Mouse (Mus musculus) heart, postnatal 10 days (tissue): Measurements from ENCODE around the gene Dnah10. TPM values are rescaled to one million over a fixed set of nuclear protein-coding genes. Genes with fewer than 3 reads are reported as not detected.

ENCODE experiments used
- DNase-seq, 2 experiments: peaks; one replicate each; pipeline ENCODE4 v3.0.0; 2021
- intact Hi-C: fragments of 180-260 bp; cut with DNase I; formaldehyde crosslinking; loops from one replicate; pipeline ENCODE4 v1.15.1; 2025
- total RNA-seq, 2 experiments: library from RNA; stranded (reverse); gene quantifications; 2 replicates each; pipeline ENCODE4 v1.2.3; 2021

The Dnah10 gene
- total RNA-seq, 2 experiments from 2014 or later: 0.02 TPM; not detected in 1

DNA sequence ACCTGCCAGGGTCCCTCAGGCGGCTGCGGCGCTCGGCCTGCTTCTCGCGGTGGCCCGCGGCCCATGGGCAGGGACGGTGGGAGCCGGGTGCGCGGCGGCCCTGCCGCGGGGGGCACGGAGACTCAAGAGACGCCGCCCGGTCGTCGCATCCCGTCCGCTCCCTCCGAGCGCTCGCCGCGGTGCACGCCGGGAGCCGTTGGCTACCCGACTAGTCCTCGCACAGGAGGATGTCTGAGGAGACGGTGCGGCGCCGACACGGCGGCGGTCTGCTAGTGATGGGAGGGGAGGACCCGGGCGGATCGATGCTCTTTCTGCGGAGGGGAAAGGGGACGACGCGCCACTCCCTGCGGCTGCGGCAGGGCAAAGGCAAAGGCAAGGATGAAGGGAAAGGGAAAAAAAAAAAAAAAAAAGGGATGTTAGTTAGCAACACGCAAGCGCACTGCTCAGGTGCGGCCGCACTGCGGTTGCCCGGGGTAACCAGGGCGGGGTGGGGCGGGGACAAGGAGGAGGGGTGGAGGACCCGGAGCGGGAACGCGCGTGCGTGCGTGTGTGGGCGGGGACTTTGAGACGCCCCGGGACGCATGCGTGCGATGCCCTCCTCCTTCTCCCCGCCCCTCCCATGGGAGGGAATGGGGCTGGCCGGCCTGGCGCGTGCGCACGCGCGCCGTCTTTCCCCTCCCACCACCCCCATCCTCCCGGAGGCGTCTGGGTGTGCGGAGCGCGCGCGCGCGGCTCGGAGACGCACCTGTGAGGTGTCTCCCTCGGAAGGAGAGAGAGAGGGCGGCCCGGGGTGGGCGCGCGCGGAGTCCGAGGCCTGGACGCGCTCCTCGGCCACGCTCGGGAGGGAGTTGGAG, 137.4 kb downstream of the Dnah10 start, which contains the start of the genes Ccdc92 and Zfp664:
Gene Ccdc92 (minus strand): TSS at position 412 of the 854 bp plus-strand sequence.
Gene Zfp664 (plus strand): TSS at position 679 of the 854 bp plus-strand sequence.
- intact Hi-C loops: no loop called here
- DNase-seq: peak; percentile 97

DNA sequence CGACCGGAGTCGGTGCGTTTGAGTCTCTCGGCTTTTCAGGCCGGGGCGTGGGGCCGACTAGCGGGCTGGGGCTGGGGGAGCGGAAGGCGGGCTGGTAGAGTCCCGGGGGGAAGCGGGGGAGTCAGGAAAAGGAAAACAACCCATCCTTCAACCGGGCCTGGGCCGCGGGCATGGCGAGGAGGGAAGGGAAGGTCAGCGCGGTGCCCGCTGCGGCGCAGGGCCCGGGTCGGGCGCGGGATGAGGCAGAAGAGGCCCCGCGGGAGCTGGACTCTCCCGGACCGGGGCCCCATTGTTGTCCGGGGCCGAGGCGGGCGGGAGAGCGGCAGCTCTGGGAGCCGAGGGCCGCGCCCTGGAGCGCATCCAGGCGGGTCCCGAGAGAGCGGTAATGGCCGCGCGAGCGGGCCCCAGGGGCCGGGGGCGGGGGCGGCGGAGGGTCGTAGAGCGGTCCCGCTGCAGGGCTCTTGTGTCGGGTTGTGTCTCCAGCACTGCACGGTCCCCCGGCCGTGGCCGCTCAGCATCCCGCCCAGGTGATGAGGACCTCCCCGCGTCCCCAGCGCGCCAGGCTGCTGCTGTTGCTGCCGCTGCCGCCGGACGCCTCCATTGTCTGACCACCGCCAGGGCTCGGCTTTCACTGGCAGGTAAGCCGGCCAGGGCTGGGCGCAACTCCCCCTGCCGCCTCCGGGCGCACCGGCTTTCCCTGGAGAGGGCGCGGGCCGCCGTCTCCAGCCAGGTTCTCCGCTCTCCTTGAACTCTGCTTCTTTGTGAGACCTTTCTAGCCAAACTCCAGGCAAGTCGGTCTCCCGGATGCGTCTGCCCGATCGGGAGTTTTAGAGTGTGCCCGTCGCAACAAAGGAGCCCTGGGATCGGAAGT, 138.2 kb downstream of the Dnah10 start:
- DNase-seq: peak; percentile 36 to 37
- intact Hi-C loops: no loop called here

DNA sequence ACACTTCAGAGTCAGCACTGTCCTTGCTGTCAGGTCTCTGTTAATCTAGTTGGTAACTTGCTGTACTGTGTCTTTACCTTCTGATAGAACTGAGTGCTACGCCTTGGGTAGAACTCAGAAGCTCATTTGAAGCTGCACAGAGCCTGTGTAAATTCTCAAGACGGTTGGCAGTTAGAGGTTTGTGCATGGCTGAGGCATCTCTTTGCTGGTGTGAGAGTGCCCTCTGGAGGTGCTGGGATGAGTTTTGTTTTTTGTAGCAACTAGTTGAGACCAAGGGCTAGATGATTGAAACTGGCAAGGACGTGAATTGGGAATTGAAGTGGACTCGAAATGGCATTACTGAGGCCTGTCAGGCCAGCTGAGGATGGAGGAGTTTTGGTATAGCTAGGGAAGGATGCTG, 144.1 kb downstream of the Dnah10 start:
- intact Hi-C loops: loop anchor here (2.0 to 5.0 kb wide), 3 partner anchors 92 to 437 kb away; no protein-coding TSS in a partner anchor
- peak; percentile 75 to 83 for DNase-seq

DNA sequence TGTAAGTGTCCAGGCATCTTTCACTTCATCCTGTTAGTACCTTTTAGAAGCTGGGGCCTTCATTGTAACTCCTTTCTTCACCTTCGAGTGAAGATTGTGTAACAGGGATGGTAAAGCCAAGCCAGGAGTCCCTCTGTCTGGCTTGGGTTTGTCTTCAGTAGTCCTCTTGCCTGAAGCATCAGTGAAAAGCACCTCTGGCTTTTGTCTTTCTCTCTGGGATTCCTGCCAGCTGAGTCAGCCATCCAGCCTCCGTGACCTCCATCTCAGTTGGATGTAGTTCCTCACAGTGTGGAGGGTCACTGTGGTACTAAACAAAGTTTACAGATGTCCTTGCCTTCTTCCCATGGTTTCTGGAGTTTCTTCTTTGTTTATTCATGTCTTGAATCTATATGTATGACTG, 147.1 kb downstream of the Dnah10 start:
- intact Hi-C loops: no loop called here
- peak; percentile 61 to 62 for DNase-seq

DNA sequence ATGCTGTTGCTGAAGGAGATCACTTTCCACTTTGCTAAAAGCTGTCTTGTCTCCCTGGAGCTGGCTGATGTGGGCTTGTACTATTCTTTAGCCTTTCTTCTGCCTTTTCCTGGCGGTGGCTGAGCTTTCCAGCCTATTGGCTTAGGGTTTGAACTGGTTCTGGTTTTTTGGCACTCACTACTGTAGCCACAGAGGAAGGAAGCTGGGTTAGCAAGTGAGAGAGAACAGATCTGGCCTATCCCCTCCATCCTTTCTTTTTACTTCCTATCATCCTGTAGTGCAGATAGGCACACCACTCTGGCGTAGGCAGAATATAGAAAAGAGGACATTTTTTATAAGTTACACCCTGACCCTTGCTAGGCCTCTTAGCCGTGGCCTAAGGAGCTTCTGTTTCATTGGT, 148.2 kb downstream of the Dnah10 start:
- DNase-seq: peak in 1 of 2 experiments; percentile 12
- intact Hi-C loops: no loop called here

DNA sequence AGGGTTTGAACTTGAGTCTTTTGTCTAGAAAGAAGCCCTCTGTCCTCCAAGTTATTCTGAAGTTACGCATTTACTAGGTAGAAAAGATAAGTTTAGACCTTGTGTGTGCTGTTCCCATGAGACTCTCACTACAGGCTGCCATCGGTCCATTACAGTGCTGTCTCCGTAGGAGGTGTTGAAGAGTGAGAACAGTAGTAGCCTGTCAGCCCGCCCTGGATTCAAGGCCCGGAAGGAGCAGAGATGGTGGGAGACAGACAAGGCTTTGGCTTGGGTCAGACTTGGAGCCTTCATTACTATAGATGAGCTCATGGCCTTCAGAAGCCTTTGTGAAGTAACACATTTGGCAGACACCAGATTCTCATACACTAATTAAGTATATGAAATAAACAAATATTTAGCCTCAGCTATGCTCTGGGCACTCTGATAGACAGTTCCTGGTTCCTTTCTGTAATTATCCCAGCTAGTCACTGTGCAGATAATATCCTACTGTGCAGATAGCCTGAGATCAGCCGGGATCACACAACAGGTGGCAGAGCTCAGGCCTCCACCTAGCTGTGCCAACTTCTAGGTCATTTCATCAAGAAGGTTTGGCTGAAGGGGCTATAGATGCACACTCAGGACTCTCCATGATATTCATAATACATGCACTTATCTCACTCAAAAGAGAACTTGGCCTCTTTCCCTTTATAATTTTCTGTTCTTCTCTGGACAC, 149.2 kb downstream of the Dnah10 start:
- intact Hi-C loops: no loop called here

DNA sequence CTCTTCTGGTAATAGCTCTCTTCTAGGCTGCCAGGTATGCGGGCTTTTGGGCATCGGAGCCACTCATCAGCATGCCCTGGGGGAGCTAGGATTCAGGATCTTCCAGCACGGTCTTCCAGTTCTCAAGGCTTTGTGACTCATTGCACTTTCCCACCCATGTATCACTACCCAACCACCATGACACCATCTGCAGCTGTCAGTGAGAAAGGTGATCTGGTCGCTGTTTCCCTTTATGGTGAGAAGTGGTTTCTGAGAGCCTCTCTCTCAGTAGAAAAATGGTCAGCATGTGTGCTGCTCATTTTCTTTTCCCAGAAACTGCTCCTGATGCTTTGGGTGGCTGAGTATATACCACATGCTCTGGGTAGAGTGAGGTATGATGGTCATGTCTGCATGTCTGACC, 154.4 kb downstream of the Dnah10 start:
- intact Hi-C loops: no loop called here

More for the DNA sequence above, 149.2 kb downstream of the Dnah10 start:
- no peak for DNase-seq

DNA sequence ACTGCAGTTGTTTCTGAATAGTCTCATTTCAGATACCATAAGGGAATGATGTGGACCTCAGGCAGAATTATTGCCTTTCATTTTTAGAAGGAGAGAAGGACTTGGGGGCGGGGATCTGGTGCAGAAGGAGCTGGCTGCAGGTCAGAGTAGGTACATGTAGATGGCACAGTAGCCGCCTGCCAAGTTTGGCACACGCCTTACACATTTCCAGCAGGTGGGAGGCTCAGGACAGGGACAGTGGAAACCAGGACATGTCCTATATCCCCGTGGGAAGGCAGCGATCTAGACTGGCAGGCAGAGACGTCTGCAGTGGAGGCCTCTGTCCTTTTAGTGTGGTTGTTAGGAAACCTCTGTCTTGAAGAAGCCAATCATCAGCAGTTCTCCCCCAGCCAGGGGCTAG, 154.9 kb downstream of the Dnah10 start:
- no peak for DNase-seq
- intact Hi-C loops: no loop called here

More for the DNA sequence above, 154.4 kb downstream of the Dnah10 start:
- no peak for DNase-seq

DNA sequence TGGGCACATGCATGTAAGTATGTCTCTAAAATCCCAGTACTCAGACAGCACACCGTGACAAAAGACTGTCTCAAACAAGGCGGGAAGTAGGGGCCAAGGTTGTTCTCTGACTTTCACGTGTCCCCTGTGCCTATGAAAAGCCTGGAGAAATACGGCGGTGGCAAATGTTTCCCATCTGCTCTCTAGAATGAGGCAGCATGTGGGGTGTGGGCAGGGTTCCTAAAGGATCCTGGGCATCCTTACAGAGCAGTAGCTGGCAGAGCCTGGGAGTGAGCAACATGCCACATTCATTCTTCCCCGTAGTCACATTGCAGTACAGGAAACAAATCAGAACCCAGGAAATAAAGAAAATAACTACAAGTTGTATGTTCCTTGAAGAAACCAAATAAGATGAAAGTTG, 159.0 kb downstream of the Dnah10 start:
- no peak for DNase-seq
- intact Hi-C loops: no loop called here

Other genes starting within 250 kb of the Dnah10 start
- gene Rilpl2, start 246.7 kb upstream of the Dnah10 start, total RNA-seq: 10 to 100 TPM; 11.0 to 11.4 TPM
- 10 to 100 TPM; 14.2 to 16.0 TPM for gene Snrnp35, start 242.0 kb upstream of the Dnah10 start, total RNA-seq
- 100 to 1,000 TPM; 111 to 115 TPM for gene Rilpl1, start 193.7 kb upstream of the Dnah10 start, total RNA-seq
- gene Tmed2, start 184.4 kb upstream of the Dnah10 start, total RNA-seq: 100 to 1,000 TPM; 201 to 206 TPM
- gene Ddx55, start 172.2 kb upstream of the Dnah10 start, total RNA-seq: 1 to 10 TPM; 6.2 to 7.0 TPM
- 10 to 100 TPM; 39.8 to 43.6 TPM for gene Eif2b1, start 146.0 kb upstream of the Dnah10 start, total RNA-seq
- 10 to 100 TPM; 19.0 to 23.5 TPM for gene Gtf2h3, start 145.9 kb upstream of the Dnah10 start, total RNA-seq
- 10 to 100 TPM; 34.5 to 35.9 TPM for gene Atp6v0a2, start 96.5 kb upstream of the Dnah10 start, total RNA-seq
- gene Ccdc92, start 137.3 kb downstream of the Dnah10 start, total RNA-seq: under 1 TPM; 0.74 to 0.81 TPM
- gene Zfp664, start 137.6 kb downstream of the Dnah10 start, total RNA-seq: 10 to 100 TPM; 57.6 to 58.7 TPM